Mouse (Mus musculus) hindbrain, embryonic 13.5 days (tissue): ENCODE data around the gene Dnajb6. TPM values are rescaled to one million over a fixed set of nuclear protein-coding genes. Genes with fewer than 3 reads are reported as not detected.

Experiments used
- ATAC-seq: fragments of 200-750 bp; cut with Nextera tagmentation; 2 replicates; pipeline ENCODE4 v1.8.0; 2017; ENCODE audit warnings: moderate TSS enrichment; ENCODE audit not compliant: low FRiP score
- H3K27ac ChIP-seq: fragments of 300-500 bp; sonication (generic); 2 replicates; pipeline ENCODE4 v1.5.1; 2015; ENCODE audit warnings: inconsistent platforms, mild to moderate bottlenecking, moderate library complexity
- H3K27me3 ChIP-seq: fragments of 300-500 bp; sonication (generic); 2 replicates; pipeline ENCODE4 v1.6.1; 2015; ENCODE audit warnings: mild to moderate bottlenecking, inconsistent platforms
- H3K36me3 ChIP-seq: fragments of 300-500 bp; sonication (generic); 2 replicates; pipeline ENCODE4 v1.6.1; 2015; ENCODE audit warnings: mild to moderate bottlenecking, inconsistent platforms
- H3K4me1 ChIP-seq: fragments of 300-500 bp; sonication (generic); replicated peaks from 2 replicates; pipeline ENCODE4 v1.6.1; 2015; ENCODE audit warnings: inconsistent platforms
- H3K4me2 ChIP-seq: fragments of 300-500 bp; sonication (generic); 2 replicates; pipeline ENCODE4 v1.6.1; 2015; ENCODE audit warnings: inconsistent platforms, mild to moderate bottlenecking, moderate library complexity
- H3K4me3 ChIP-seq: fragments of 300-500 bp; sonication (generic); 2 replicates; pipeline ENCODE4 v1.5.1; 2015; ENCODE audit warnings: mild to moderate bottlenecking, inconsistent platforms
- H3K9ac ChIP-seq: fragments of 300-500 bp; sonication (generic); 2 replicates; pipeline ENCODE4 v1.6.1; 2015; ENCODE audit warnings: mild to moderate bottlenecking, inconsistent platforms
- H3K9me3 ChIP-seq: fragments of 300-500 bp; sonication (generic); 2 replicates; pipeline ENCODE4 v1.6.1; 2016; ENCODE audit warnings: inconsistent platforms
- WGBS: fragments of 180-500 bp; shearing (Covaris S2); methylation state at CpG from one replicate; pipeline ENCODE4 v1.1.7; 2015; 5-methylcytosine and 5-hydroxymethylcytosine counted together
- polyA plus RNA-seq: library from polyadenylated mRNA; unstranded; fragments of >200 nt; fragmentation: Nextera tagmentation; extraction: Ambion mirVana; gene quantifications from 2 replicates; pipeline ENCODE4 v1.2.1, GENCODE M21; 2015

Dnajb6 gene
- polyA plus RNA-seq, 1 experiment from 2014 or later = 323 TPM

DNA sequence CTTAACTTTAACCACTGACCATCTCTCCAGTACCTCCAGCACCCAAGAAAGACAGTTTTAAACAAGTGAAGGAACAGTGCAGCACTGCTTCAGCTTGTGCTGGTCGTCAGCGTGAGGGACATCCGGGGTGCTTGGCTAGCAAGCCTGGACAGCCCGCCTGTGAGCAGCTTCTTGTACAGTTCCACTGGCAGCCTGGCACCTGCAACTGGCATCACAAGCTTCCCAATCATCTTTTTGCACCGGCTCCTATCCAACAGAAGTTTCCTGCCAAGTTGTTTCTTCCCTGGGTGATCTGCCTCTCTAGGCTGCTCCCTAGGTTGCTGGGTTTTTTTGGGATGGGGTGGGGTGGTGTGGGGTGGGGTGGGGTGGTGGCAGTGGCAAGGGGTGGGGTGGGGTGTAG is 81.9 kb downstream of the Dnajb6 start:
- no peaks in the 10 kb centered on the region for H3K36me3 ChIP-seq
- WGBS = 90% methylated on average over 5 of the region's 5 CpGs
- no peaks in the 10 kb centered on the region for H3K4me1 ChIP-seq
- H3K9me3 ChIP-seq = 0 out of 2 replicates have a peak, but pooled peaks cover 5% of the 10 kb centered on the region
- H3K4me2 ChIP-seq = no peak overlapping the region
- no peak for ATAC-seq
- H3K27me3 ChIP-seq = no peaks in the 10 kb centered on the region
- H3K9ac ChIP-seq = no peak overlapping the region
- H3K27ac ChIP-seq = no peak overlapping the region
- no peak overlapping the region for H3K4me3 ChIP-seq

DNA sequence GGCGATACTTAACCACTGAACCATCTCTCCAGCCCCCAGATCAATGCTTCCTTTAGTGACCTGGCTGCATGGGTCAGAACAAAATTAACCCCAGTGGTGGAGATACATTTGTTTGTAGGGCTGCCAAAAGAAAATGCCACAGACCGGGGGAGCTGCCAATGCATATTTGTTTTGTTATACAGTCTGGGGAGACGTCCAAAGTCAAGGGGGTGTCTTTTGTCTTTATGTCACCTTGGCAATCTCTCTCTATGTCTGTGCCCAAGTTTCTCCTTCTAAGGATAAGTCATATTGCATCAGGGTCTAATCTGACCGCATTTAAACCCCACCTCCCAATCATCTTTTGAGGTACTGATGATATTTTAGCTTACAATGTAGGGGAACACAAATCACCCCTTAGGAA is 82.8 kb downstream of the Dnajb6 start:
- Histone ChIP-seq H3K4me1 (no peaks in the 10 kb centered on the region), H3K9me3 (0 out of 2 replicates have a peak, but pooled peaks cover 5% of the 10 kb centered on the region), H3K9ac (no peak overlapping the region), H3K27me3 (no peaks in the 10 kb centered on the region), H3K36me3 (no peaks in the 10 kb centered on the region), H3K27ac (no peak overlapping the region), H3K4me3 (no peak overlapping the region), H3K4me2 (no peak overlapping the region)
- WGBS = 82% methylated on average over 4 of the region's 4 CpGs
- no peak for ATAC-seq

DNA sequence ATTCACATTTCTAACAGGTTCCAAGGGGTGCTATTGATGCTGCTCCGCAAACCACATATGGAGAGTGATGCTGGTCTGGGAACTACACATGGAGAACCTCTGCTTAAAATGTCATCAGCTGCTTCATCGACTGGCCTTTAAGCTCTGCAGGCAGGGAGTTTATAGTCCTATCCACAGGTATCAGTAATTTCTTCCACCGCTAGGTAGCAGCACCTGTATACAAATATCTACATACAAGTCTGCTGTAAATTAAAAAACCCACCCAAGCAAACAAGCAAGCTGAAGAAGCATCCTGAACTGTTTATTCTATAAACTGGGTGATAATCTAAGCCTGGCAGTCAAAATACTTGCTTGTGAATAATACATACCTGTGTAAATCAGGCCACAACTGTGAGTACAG is 89.3 kb downstream of the Dnajb6 start:
- Histone ChIP-seq H3K4me1 (no peaks in the 10 kb centered on the region), H3K27me3 (no peaks in the 10 kb centered on the region), H3K9me3 (no peaks in the 10 kb centered on the region), H3K27ac (no peak overlapping the region), H3K4me3 (no peak overlapping the region), H3K4me2 (no peak overlapping the region), H3K36me3 (no peaks in the 10 kb centered on the region), H3K9ac (no peak overlapping the region)
- 52% methylated on average over 3 of the region's 3 CpGs for WGBS
- ATAC-seq = no peak

DNA sequence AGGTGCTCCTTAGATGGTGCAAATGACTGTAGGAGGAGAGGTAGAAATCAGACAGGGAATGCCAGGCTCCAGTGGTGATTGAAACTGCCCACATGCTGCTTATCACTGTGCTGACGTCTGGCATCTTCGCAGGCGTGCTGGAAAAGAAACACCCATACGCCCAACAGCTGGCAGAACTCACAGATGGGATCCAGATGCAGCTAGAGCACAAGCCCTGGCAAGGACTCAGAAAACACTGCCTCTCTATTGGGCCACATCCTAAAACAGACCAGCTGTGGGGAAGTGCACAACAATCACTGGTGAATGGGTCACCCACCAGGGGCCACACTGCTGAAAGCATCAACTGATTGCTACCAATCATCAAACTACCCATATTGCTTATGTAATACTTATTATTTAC is 91.3 kb downstream of the Dnajb6 start:
- no peak for ATAC-seq
- WGBS = 81% methylated on average over 4 of the region's 4 CpGs
- H3K4me3 ChIP-seq = no peak overlapping the region

DNA sequence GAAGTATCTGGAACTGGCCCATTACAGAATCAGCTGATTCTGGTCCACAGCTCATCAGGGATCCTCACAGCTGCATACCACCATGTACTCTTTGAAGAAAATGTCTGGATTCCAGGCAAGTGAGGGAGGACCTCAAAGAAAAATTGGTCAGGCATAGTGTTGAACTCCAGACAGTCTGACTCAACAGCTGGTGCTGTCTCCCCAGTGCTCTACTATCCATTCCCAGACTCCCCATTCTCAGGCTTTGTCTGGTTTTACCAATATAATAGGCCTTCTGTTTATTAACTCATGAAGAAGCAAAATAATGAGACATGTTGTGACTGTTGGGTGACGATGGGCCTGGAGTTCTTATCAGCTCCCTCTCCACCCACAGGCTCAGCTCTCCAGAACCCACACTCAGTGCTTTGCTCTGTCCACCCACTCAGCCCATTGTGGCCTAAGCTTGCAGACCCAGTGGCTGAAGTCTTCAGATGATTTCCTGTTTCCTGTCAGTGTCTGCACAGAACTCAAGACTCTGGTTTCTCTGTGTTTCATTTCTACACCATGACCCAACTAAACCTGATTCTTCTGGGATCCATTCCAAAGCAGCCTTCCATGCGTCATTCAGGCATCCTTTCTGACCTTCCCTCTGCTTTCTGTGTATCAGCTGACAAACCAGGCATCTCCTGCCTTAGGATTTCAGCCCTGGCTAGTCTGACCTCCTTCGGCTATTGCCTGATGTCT is 107.1 kb downstream of the Dnajb6 start:
- H3K27me3 ChIP-seq = no peaks in the 10 kb centered on the region
- no peak overlapping the region for H3K9ac ChIP-seq
- no peaks in the 10 kb centered on the region for H3K36me3 ChIP-seq
- no peaks in the 10 kb centered on the region for H3K4me1 ChIP-seq
- no peaks in the 10 kb centered on the region for H3K9me3 ChIP-seq
- WGBS = 83% methylated on average over 3 of the region's 3 CpGs
- ATAC-seq = no peak
- no peak overlapping the region for H3K27ac ChIP-seq
- no peak overlapping the region for H3K4me2 ChIP-seq
- no peak overlapping the region for H3K4me3 ChIP-seq

More for the DNA sequence above, 91.3 kb downstream of the Dnajb6 start:
- Histone ChIP-seq H3K36me3 (no peaks in the 10 kb centered on the region), H3K27me3 (no peaks in the 10 kb centered on the region), H3K27ac (no peak overlapping the region), H3K9me3 (no peaks in the 10 kb centered on the region), H3K4me1 (no peaks in the 10 kb centered on the region), H3K9ac (no peak overlapping the region), H3K4me2 (no peak overlapping the region)

DNA sequence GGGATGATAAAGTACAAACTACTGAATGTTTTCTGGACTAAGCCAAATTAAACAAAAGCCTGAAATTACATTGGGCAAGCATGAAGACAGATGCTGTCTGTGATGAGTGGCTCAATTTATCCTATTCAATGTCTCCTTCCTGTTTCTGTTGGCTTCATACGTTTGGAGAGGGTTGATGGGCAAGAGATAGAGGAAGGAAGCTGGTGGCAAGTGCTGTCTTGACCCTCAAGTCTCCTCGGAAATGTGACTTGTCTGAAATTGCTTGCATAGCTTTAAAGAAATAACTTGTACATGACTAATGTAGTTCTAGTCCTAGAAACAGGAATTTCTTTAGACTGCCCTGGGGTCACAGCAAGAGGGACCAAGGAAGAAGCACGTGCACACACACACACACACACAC is 109.5 kb downstream of the Dnajb6 start:
- H3K4me2 ChIP-seq = no peak overlapping the region
- H3K27ac ChIP-seq = no peak overlapping the region
- no peaks in the 10 kb centered on the region for H3K9me3 ChIP-seq
- ATAC-seq = no peak
- H3K4me3 ChIP-seq = no peak overlapping the region
- H3K27me3 ChIP-seq = no peaks in the 10 kb centered on the region
- WGBS = 72% methylated on average over 3 of the region's 3 CpGs
- no peaks in the 10 kb centered on the region for H3K4me1 ChIP-seq
- no peak overlapping the region for H3K9ac ChIP-seq
- H3K36me3 ChIP-seq = no peaks in the 10 kb centered on the region

DNA sequence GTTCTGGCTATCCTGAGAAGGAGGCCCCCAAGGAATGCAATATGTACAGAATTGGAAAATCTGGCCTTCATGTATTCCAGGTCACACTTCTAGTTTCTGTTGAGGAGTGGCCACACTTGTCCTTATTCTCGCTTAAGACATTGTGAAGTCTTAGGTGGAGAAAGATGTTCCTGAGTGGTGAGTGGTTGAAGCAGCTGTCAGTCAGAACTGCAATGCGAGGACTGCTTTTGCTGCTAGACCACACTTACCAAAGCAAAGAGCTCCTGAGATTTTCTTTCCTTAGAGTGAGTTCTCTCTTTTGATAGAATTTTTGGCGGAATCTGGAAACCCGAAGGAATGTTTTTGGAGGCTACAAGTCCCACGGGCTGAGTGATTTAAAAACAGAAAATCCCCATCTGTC is 112.0 kb downstream of the Dnajb6 start:
- Histone ChIP-seq H3K4me3 (no peak overlapping the region), H3K27ac (no peak overlapping the region), H3K36me3 (no peaks in the 10 kb centered on the region), H3K4me1 (peaks cover 2% of the 10 kb centered on the region; the same call in 1 of the 2 replicates), H3K27me3 (no peaks in the 10 kb centered on the region), H3K4me2 (no peak overlapping the region), H3K9me3 (no peaks in the 10 kb centered on the region), H3K9ac (no peak overlapping the region)
- 87% methylated on average over 5 of the region's 5 CpGs for WGBS
- no peak for ATAC-seq

DNA sequence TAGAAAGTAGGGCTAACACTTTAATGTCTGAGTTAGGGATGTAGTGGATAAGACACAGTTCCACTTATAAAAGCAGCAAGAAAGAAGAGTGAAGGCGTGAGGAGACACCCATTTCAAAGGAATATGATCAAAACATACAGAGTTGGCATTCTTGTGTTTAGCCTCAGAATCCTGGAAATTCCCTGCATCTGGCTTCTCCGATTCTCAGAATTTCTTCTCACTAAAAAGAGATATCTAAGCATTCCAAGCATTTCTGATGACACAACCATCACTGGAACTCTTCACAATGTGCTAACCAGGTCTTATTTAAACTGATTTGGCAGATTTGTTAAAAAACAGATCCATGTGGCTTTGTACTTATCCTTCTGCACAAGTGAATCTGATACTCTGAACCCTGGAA is 112.6 kb downstream of the Dnajb6 start:
- Histone ChIP-seq H3K4me2 (no peak overlapping the region), H3K36me3 (no peaks in the 10 kb centered on the region), H3K27ac (no peak overlapping the region), H3K27me3 (no peaks in the 10 kb centered on the region), H3K9ac (no peak overlapping the region), H3K4me1 (peaks cover 4% of the 10 kb centered on the region; the same call in 1 of the 2 replicates), H3K4me3 (no peak overlapping the region), H3K9me3 (no peaks in the 10 kb centered on the region)
- no peak for ATAC-seq
- WGBS = 93% methylated on average over 2 of the region's 2 CpGs

DNA sequence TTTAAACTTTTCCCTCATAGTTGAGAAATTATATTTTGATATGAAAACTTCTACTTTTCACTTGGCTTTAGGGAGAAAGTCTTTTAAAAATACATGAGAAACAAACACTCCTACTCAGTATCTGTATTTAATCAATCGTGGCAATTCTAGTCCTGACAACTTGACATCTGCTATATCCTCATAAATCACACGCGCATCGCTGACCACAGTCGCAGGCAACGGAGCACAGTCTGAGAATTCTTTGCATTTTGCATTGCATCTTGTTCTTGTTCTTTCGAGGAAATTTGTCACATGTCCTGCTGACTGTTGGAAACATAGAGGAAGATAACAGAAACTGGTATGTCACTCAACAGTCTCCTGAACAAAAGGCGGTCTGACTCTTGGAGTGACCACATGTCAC is 116.9 kb downstream of the Dnajb6 start:
- Histone ChIP-seq H3K9me3 (no peaks in the 10 kb centered on the region), H3K9ac (no peak overlapping the region), H3K4me1 (peaks cover 4% of the 10 kb centered on the region; the same call in 1 of the 2 replicates), H3K27me3 (no peaks in the 10 kb centered on the region), H3K36me3 (no peaks in the 10 kb centered on the region), H3K27ac (no peak overlapping the region), H3K4me2 (no peak overlapping the region), H3K4me3 (no peak overlapping the region)
- ATAC-seq = no peak
- 33% methylated on average over 8 of the region's 8 CpGs for WGBS

DNA sequence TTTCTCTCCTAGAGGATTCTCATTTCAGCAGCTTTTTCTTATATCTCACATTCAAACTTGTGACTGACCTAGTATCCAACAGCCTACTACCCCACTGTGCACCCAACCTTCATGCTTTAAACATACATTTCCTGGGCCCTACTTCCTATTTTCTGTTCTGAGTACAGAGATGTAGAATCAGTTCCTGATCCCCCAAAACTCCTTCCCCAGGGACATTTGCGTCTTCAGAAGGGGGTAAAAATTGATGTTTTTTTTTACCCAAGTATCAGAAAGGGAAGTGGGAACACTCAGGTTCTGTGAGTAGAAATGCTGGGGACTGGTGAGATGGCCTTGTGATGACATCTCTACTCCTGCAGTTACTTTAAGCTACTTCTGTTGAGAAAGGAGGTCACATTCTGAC is 117.5 kb downstream of the Dnajb6 start:
- Histone ChIP-seq H3K4me3 (no peak overlapping the region), H3K9me3 (no peaks in the 10 kb centered on the region), H3K9ac (no peak overlapping the region), H3K27ac (no peak overlapping the region), H3K4me2 (no peak overlapping the region), H3K36me3 (no peaks in the 10 kb centered on the region), H3K27me3 (no peaks in the 10 kb centered on the region), H3K4me1 (peaks cover 4% of the 10 kb centered on the region; the same call in 1 of the 2 replicates)
- ATAC-seq = no peak
- 86% methylated on average over 1 of the region's 1 CpGs for WGBS

DNA sequence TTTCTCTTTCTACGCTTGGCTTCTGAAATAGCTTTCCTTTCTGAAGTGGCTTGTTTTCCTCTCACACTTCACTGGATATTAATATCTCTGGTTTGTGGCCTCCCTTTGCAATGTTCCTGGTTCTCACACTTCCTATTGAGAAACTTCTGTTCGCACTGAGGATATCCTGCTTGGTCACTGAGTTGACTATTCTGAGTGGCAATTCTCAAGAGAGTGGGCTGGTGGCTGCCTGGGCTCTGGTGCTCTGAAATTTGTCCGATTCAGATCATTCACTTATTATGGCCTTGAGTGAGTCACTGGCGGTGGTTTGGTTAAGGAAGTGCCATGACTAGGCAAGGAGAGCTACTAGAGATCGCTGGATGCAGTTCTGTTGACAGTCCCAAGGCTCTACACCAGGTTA is 118.9 kb downstream of the Dnajb6 start:
- Histone ChIP-seq H3K27me3 (no peaks in the 10 kb centered on the region), H3K9ac (no peak overlapping the region), H3K36me3 (no peaks in the 10 kb centered on the region), H3K4me1 (peaks cover 4% of the 10 kb centered on the region; the same call in 1 of the 2 replicates), H3K9me3 (no peaks in the 10 kb centered on the region), H3K4me3 (no peak overlapping the region), H3K27ac (no peak overlapping the region), H3K4me2 (no peak overlapping the region)
- ATAC-seq = no peak
- 83% methylated on average over 5 of the region's 5 CpGs for WGBS

DNA sequence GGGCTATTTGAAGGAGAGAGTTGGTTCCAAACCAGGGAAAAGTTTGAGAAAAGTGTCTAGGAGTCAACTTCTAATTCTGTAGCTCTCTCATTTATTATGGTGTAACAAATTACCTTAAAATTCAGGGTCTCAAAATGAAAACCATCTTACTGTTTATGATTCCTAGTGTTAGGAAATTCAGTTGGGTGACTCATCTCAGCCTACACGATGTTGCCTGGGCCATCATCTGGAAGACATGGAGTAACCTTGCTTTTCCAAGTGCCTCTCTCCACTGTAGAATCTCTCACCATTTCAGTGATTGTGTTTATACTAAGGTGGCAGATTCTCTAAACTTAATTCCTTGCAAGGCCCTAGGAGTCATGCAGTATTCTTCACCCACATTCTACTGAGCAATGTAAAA is 119.5 kb downstream of the Dnajb6 start:
- Histone ChIP-seq H3K27ac (no peak overlapping the region), H3K9ac (no peak overlapping the region), H3K4me1 (peaks cover 4% of the 10 kb centered on the region; the same call in 1 of the 2 replicates), H3K27me3 (no peaks in the 10 kb centered on the region), H3K9me3 (no peaks in the 10 kb centered on the region), H3K4me2 (no peak overlapping the region), H3K36me3 (no peaks in the 10 kb centered on the region), H3K4me3 (no peak overlapping the region)
- 74% methylated on average over 1 of the region's 1 CpGs for WGBS
- ATAC-seq = no peak

DNA sequence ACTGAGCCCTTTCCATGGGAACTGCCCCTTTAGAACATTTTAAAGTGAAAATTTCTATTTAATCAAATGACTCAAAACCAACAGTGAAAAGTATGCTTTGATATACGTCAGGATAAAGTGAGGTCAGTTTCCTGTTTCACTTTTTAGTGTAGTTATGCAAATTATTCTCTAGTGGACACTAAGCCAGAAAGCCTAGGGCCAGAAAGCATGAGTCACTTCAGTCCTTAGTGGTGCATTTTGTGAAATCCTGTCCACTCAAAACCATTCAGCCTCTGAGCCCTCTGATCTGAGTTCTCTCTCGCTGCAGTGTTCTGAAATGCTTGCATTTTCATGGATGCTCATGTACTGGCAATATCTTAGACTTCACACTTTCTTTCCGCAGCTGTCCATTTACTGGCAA is 126.0 kb downstream of the Dnajb6 start:
- no peak overlapping the region for H3K4me3 ChIP-seq
- 84% methylated on average over 3 of the region's 3 CpGs for WGBS
- H3K4me1 ChIP-seq = no peaks in the 10 kb centered on the region
- no peaks in the 10 kb centered on the region for H3K27me3 ChIP-seq
- H3K27ac ChIP-seq = no peak overlapping the region
- no peaks in the 10 kb centered on the region for H3K9me3 ChIP-seq
- H3K36me3 ChIP-seq = no peaks in the 10 kb centered on the region
- no peak overlapping the region for H3K9ac ChIP-seq
- H3K4me2 ChIP-seq = no peak overlapping the region
- ATAC-seq = no peak
